Mouse (Mus musculus): ENCODE results near the gene Shisa3. TPM values are rescaled to one million over a fixed set of nuclear protein-coding genes. Genes with fewer than 3 reads are reported as not detected.

Gene Shisa3
- polyA plus RNA-seq, 1 experiment, result 0.78 TPM

DNA sequence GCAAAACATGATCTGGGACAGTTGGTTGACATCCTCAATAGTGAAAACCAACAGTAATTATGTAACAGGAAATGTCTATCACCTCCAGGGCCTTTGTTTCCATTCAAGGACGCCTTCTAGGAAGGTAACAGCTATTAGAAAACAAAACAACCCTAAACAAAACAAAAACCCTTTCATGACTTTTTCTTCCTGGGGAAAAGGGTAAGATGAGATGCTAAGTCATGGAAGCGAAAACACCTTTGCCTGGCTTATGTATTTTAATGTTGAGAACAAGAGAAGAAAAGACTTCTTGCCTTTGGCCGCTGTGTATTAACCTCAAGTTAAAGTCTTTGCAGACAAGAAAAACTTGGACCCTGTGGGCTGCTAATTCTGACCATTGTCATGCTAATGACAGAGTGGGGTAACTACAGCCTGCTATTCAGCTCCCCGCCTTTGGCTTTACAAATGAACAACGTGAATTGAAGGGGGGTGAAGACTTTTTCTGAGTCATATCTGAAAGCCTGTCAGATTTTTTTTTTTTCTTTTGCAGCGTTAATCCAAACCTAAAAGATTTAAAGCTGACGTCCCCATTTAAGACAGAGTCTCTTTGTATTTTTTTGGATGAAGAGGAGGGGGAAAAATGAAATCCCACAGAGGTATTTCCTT, 25.6 kb downstream of the Shisa3 start:
- DNase-seq (ENCODE audit: low spot score), result no peak

DNA sequence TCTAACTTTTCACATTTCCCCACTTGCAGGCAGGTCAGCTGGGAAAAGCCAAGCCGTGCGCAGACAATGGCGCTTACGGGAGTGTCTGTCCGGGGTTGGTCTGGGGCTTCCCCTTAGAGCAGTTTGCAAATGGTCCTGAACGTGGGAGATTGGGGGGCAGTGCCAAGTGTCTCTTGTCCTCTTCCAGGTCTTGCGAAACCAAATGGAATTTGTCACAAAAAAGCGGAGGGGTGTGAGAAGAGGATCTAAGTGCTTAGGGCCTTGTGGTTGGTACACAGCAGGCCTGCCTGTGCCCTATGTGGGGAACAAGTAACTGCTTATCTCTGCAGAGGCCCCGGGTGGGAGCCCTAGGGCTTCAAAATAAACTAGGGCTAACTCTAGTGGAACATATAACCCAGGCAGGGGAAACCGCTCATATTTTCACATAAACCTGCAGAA, 26.2 kb downstream of the Shisa3 start:
- DNase-seq (ENCODE audit: low spot score), result no peak

DNA sequence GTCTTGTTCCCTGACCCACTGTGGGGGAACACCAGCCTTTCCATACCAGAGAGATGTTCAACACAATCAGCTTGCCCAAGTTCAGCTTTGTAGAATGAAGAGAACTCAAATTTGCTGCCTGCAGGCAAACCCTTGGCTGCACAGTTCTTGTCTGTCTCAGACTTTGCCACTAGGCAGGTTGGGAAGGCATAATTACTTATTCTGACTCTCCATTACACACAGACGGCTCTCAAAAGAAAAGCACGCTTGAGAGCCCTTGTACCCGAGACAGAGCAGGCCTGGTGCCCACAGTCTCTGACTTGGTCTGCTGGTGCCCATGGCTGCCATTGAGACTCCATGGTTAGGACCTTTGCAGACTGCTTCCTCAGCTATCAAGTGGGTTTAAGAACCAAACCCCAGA, 26.7 kb downstream of the Shisa3 start:
- no peak for DNase-seq (ENCODE audit: low spot score)

DNA sequence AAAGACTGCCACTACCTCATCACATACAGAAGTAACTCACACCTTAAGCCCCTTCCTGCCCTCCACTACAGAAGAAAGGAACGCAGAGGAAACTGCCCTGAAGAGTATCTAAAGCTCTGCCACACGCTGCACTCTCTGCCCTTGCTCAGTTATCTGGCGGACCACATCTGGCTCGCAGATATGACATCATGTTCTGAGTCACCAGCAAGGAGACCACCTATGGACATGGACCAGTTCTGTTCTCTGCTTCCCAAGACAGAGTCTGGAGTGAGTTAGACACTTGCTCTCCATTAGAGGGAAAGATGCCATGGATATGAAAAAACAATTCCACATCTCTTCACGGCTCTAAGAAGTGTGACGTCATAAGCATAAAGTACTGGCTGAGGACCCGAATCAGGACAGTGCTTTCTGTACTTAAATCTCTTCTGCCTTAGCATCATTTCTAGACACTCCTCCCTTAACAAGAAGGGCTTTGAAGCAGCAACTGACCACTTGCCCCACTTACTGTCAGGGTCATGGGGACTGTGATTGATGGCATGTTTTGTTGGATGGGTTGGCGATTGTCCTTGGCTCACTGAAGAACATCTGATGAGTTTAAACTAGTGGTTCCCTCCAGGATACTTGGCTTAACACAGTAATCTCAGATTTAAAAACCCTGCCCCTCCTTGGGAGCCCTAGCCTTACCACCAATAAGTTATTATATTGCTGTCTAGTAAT, 33.1 kb downstream of the Shisa3 start:
- no peak for DNase-seq (ENCODE audit: low spot score)

DNA sequence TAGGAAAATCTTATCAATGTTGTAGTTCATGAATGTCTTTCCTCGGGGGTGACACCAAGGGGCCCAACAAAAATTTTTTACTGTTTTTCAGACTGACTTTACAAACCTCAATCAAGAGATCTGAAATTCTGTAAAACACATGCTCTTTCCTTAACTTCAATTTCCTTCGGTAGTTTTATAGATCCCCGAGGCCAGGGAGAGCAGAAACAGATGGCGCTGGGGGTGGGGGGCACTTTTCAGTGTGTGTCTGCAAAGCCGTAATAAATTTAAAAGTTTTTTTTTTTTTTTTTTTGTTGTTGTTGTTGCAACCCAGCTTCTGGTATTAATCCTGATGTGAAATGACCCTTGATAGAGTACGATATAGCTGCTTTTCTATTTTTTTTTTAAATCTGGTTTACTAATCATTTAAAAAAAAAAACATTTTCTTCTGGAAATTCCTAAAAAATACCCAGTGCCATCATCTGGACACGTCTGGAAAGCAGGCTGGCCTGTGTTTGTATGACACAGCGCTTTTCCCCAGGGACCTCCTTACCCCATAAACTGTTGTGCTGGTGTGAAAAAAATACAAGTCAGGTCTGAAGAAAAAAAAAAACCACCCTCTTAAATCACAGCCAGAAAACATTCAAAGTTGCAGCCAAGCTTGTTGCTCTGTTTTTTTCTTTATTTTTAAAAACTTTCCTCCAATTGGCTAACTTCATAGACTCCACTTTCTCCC, 33.9 kb downstream of the Shisa3 start:
- DNase-seq (ENCODE audit: low spot score), result no peak

DNA sequence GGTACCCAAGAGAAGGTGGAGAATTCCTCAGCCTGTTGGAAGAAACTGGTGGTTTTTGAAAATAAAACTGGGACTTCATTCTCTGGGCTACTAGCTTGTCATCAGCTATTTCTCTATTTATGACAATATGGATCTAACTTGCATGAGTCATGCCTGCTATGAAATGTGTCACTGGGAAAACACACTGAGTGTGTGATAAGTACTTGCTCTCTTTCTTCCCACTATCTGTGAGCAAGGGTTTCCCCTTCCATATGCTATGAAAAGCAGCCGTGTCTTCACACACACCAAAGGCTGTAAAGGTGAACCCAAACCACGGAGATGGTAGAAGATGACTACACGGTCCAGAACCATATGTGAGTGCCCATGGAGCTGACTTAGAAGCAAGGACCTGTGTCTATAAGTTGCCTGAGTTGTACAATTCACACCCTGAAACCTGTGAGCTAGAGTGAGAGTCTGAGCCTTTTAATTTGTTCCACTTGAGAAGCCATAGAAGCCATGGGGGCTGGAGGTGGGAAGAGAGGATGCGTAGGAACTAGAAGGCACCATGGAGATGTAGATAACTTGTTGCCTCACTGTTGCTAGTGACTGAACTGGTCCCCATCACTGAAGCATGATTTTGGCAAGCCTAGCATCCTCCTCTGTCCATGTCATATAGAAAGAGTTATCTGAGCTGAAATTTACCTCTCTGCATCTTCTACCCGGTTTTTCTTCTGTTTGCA, 36.0 kb downstream of the Shisa3 start:
- no peak for DNase-seq (ENCODE audit: low spot score)

DNA sequence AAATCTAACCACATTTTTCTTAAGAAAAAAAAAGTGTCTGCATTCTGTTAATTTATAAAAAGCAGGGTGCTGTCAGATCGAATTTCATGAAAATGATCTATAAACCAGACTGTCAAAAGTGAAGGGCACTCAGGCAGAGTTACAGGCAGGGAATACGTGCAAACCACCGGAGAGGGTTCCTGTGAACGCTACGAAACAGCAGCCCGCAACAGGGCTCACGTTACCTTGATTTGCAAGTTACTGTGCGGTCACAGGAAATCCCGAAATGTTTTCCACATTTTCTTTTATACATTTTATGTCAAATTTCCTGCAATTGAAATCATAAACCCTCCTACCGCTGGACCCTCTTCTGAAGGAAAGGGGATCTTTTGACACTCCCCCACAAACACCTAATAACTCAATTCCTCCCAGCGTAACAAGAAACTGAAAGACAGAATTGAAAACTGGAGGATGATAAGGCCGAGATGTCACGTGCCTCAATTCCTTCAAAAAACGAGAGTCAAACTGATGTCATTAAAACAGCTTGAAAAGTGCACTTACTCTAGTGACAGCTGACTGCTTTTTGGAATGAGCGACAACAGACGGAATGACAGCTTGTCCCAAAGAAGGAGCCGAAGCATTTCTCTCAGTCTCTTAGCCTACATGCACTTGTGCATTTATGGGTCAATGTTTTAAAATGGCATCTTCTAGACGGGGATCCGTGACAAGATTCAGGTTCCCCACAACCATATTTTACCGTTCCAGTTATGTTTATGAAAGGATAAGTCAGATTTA, 39.3 kb downstream of the Shisa3 start:
- DNase-seq (ENCODE audit: low spot score), result no peak

DNA sequence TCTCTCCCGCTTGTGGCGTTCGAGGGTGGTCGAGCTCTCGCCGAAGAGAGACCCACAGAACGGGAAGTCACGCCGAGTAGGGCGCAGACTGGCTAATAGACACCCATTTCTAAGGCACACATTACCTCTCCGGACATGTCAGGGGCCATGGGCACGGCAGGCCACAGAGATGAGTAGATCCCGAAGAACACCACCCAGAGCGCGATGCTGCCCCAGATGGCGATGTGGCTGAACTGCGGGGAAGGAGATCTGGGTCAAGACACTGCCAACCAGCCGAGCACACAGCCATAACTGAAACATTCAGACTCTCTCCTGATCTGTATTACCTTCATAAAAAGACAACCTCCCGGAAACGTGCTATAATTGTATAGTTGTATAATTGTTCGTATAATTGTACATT, 39.9 kb downstream of the Shisa3 start:
- no peak for DNase-seq (ENCODE audit: low spot score)

DNA sequence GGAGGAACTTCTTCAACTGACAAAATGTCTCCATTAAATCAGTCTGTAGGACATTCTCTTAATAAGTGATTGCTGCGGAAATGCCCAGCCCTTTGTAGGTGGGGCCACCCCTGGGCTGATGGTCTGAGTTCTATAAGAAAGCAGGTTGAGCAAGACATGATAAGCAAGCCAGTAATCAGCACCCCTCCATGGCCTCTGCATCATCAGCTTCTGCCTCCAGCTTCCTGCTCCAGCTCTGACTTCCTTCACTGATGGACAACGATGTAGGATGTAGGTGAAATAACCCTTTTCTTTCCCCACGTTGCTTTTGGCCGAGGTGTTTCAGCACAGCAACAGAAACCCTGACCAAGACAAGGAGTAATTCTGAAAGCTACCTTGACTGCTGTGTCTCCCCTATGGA, 41.5 kb downstream of the Shisa3 start:
- no peak for DNase-seq (ENCODE audit: low spot score)

DNA sequence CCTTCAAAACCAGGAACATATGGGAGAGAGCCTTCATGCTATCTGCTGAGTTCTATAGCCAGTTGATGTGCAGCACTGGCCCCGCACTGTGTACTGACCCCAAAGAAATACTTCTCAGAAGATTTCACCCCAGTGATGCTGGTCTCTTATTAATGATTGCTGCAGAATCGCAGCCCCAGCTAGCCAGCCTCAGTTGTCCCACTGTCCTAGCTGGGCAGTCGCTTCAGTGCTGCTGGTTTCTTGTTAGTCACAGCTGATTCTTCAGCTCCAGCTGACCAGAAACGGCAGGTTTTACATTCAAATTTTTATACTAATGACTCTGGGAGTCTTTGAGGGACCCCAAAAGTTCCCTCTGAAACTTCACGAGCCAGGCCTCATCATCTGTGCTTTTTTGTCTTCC, 42.3 kb downstream of the Shisa3 start:
- DNase-seq (ENCODE audit: low spot score), result no peak

DNA sequence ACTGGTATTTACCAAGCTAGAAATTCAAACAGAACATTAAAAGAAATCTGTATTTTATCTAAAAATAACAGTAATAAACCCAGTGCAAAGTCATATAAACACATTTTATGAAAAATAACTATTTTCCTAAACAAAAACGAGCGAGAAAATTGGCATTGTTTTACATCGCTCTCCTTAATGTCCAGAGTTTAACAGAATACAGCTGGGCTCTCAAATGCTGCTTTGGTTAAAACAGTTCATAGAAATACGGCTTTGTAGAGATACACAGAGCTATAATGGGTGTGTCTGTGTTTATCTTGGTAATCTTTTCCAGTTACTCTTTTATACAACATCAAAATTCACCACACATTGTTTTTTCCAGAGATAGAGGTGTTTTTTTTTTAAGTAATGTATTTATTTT, 44.8 kb downstream of the Shisa3 start:
- DNase-seq (ENCODE audit: low spot score), result no peak

DNA sequence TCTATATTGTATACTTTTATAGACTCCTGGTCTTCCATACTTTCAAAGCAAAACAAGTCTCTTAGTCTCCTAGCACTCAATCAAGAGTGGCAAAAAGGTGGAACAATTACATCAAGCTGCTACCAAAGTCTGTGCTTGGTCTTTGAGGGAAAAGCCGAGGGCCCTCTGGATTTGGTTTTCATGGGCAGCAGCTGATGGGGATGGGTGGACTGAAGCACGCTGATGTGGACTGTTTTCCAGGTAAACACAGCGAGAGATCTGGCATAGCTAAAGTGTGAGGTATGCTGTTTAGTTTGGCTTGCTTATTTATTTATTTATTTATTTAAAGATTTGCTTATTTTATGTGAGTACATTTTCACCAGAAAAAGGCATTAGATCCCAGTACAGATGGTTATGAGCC, 45.9 kb downstream of the Shisa3 start:
- DNase-seq (ENCODE audit: low spot score), result no peak

DNA sequence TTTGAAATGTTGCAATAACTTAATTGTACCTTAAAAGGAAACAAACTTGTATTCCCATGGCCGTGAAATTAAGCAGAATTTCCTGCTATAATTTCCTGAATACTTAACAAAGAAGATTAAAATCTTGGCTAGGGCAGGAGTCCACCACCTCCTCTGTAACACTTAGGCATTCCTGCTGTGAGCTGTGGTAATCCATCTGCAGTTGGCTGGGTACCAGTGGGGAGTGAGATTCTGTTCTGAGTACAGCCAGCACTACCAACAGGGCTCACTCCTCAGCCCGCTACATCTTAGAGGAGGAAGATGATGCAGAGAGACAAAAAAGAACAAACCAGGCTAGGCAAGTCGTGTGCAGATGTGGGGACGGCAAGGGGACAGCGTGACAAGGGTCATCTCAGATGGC, 46.9 kb downstream of the Shisa3 start:
- DNase-seq (ENCODE audit: low spot score), result no peak

DNA sequence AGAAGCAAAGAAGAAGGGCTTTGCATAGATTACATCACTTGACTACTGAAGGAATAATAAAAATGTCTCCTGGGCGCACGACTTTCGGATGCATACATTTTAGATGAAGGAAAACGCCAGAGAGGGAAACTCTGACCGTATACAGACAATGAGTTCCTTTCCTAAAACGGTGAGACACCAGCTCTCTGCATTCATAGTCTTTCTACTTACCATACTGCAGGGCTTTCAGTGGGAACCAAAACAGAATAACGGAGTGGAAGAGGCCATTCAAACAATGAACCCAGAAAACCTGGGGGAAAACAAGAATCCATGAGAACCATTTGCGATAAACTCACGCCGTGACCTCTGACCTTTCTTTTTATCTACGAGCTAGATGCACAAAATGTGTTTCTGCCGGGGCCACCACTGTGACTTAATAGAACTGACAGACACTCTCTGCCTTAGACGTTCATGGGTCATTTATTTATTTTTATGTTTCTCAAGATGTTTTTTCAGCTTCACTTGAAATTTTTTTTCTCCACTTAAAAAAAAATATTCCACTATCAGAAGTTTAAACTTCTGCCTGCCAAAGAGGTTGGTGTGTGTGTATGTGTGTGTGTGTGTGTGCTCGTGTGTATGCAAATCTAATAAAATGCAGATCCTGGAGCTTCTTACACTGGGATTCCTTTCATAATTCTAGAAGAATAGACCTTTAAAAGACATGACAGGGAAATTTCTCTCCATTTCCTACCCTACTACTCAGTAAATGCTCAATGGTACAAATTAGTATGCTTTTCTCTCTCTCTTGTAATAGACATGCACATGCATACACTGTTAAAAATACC, 48.2 kb downstream of the Shisa3 start:
- DNase-seq (ENCODE audit: low spot score), result no peak

DNA sequence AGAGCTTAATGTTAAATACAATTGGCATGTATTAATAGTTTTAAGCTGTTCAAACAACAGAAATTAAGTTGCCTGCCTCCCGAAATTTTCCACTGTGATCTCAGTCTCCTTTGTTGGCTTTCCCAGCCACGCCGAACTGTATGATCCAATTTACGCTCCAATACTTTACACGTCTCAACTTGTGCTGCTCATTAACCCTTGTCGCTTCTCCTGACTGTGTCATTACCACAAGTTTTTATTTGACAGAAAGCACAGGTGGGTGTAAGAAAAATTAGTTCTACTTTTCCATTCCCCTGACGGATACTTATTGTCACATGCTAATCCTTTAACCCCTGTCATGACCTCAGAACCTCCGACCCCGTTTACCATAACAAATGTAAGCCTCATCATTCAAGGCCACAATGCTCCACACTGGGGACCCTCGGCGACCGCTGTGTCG, 49.2 kb downstream of the Shisa3 start:
- DNase-seq (ENCODE audit: low spot score), result no peak

DNA sequence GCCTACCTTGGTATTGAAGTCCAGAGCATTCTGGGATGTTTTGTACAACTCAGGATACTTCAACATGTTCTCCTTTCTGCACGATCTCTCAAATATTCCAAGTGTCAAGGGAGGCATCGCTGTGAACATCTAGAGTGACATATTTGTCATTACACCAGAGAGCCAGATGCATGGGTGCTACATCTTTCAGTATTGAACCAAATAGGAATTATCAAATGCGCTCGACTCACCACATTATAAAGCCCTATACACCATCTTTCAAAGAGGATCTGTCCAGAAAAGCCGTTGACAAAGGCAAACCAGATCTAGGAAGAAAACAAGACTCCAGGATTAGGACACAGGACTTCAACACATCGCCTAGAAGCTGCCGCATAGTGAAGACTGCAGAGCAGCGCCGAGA, 52.2 kb downstream of the Shisa3 start:
- DNase-seq (ENCODE audit: low spot score), result no peak

DNA sequence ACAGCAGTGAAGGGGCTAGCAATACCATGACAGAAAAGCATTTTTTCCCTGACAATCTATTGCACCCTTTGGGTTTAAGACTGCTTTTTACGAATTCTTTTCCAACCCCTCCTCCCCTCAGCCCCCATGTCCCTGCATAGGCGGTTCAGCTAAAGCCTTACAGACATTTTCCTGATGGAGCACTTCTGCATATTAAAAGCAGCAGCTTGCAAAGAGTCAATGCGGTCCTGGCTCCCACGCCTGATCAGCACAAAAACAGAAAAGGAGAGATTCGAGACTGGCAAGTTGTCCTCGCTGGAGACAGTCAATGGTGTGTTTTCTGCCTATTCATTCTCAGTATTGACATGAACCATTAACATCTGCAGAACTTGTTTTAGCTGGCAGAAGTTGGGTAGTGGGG, 55.0 kb downstream of the Shisa3 start:
- no peak for DNase-seq (ENCODE audit: low spot score)

DNA sequence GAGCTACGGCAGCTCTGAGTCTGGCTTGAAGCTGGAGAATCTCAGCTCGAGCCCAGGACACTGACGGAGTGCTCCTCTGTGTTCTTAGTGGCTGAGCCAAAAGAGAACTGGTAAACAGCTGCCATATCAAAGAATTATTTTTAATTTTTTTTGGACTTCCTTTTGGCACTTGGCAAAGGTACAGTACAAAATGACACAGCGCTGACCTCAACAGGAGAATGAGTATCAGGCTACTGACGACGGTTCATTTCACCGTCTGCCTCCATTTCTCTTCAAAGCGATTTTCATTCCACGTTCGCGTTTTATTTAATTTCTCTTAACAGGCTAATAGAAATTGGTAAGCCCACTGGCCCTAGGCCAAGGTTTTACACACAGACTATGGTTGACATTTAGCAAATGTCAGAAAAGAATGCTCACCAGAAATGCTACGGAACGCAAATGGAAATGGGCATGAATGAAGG, 61.8 kb downstream of the Shisa3 start:
- DNase-seq (ENCODE audit: low spot score), result no peak

DNA sequence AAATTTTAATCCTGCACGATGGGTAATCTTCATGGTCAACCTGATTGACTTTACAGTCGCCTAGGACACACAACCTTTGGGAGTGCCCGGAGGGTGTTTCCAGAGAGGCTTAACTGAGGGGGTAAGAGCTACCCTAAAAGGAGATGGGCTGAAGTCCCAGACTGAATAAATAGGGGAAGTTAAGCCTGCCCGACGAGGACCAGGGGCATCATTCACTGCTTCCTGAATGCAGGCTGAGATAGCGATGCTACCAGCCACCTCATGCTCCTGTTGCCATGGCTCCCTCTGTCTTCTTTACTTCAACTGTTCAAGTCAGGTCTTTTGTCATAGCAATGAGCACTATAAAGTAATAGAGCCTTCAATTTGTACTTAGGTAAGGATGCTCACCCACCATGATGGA, 62.5 kb downstream of the Shisa3 start:
- DNase-seq (ENCODE audit: low spot score), result no peak

DNA sequence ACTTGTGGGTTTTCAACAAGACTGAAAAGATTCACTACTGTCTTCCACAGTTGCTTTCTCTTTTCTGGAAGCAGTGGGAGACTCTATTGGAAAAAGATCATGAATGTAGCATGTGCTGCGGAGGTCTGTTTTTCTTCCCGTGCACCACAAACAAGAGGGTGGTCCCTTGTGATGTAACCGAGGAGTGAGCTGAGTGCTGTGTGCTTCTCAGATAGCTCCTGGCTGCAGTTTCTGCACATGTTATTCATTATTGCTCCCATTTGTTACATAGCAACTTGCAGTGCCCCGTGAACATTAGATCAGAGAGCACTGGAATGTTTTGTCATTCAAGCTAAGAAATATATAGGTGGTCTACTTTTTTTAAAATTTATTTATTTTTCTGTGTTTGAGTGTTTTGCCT, 65.3 kb downstream of the Shisa3 start:
- no peak for DNase-seq (ENCODE audit: low spot score)
